Mouse (Mus musculus): ENCODE data around the gene 4430402I18Rik.

GRCm38 (mm10) chr19:28865501-28865900, 102.1 kb downstream of the 4430402I18Rik start:
- no peak for TF ChIP-seq CTCF (IDR thresholded peaks at IDR 0.05; ENCODE audit: extremely low read depth, insufficient read depth, low read length)
- no peak for TF ChIP-seq POLR2A (IDR thresholded peaks at IDR 0.05; ENCODE audit: extremely low read depth, insufficient read depth, low read length)
